Mouse (Mus musculus) lung, adult 10 weeks (tissue): ENCODE measurements around the gene Haus8. TPM values are rescaled to one million over a fixed set of nuclear protein-coding genes. Genes with fewer than 3 reads are reported as not detected.

ENCODE experiments used
- polyA plus RNA-seq: library from polyadenylated mRNA; stranded (reverse); fragments of 350-450 nt; fragmentation: Illumina TruSeq; extraction: RNeasy Lipid Tissue Mini Kit (QIAGEN cat#74804); gene quantifications from one replicate; pipeline ENCODE4 v1.2.3, GENCODE M21; 2014; ENCODE audit warnings: low read depth, low replicate concordance; ENCODE audit not compliant: insufficient read depth

Haus8 gene
- polyA plus RNA-seq = 14.8 TPM

GRCm38 (mm10) chr8:71272286-71273150 lies at the start of gene Haus8, which contains the start of gene Myo9b:
TSS of gene Haus8 (minus strand) at chr8:71272934.
TSS of gene Myo9b (plus strand) at chr8:71272714.

Other genes with a start within 250 kb of the Haus8 start
- gene Myo9b, start 220 bp downstream of the Haus8 start, polyA plus RNA-seq = 19.5 TPM
- 199 TPM for gene Use1, start 93.9 kb upstream of the Haus8 start, polyA plus RNA-seq
- 8.3 TPM for gene Ocel1, start 98.4 kb upstream of the Haus8 start, polyA plus RNA-seq
- gene Nr2f6, start 109.0 kb upstream of the Haus8 start, polyA plus RNA-seq = 33.0 TPM
- 49.5 TPM for gene Ushbp1, start 122.9 kb upstream of the Haus8 start, polyA plus RNA-seq
- 65.2 TPM for gene Babam1, start 123.9 kb upstream of the Haus8 start, polyA plus RNA-seq
- not detected for gene Ankle1, start 133.1 kb upstream of the Haus8 start, polyA plus RNA-seq
- gene Abhd8, start 190.7 kb upstream of the Haus8 start, polyA plus RNA-seq = 16.1 TPM
- gene Mrpl34, start 192.0 kb upstream of the Haus8 start, polyA plus RNA-seq = 65.5 TPM
- gene Dda1, start 196.3 kb upstream of the Haus8 start, polyA plus RNA-seq = 33.9 TPM
- gene Ano8, start 213.0 kb upstream of the Haus8 start, polyA plus RNA-seq = 4.6 TPM
- gene Gtpbp3, start 215.2 kb upstream of the Haus8 start, polyA plus RNA-seq = 10.1 TPM
- 350 TPM for gene Plvap, start 238.8 kb upstream of the Haus8 start, polyA plus RNA-seq